Mouse (Mus musculus) G1E (cell line): ENCODE data around the gene Lekr1.

Experiments
- CTCF ChIP-seq: IDR thresholded peaks from 2 replicates; pipeline ENCODE4 v1.5.1; 2012; ENCODE audit warnings: low read depth, low read length, inconsistent platforms, mixed read lengths
- GATA1 ChIP-seq: IDR thresholded peaks from 2 replicates; pipeline ENCODE4 v1.6.1; 2012; ENCODE audit warnings: borderline replicate concordance, low read length, inconsistent platforms, mixed read lengths
- GATA2 ChIP-seq: IDR thresholded peaks from 2 replicates; pipeline ENCODE4 v1.6.1; 2012; ENCODE audit warnings: low read depth, low read length, inconsistent platforms, borderline replicate concordance
- POLR2AphosphoS5 ChIP-seq: IDR thresholded peaks from 2 replicates; pipeline ENCODE4 v1.6.1; 2012; ENCODE audit warnings: low read depth, low read length, inconsistent platforms; ENCODE audit not compliant: insufficient replicate concordance
- TAL1 ChIP-seq: conservative IDR thresholded peaks from 2 replicates; pipeline ENCODE4 v1.6.1; 2012; ENCODE audit warnings: low read depth, low read length, inconsistent platforms, mixed read lengths

- TF ChIP-seq CTCF (no peak), TAL1 (no peak), GATA2 (no peak), POLR2AphosphoS5 (no peak), GATA1 (no peak)
Observed at GRCm38 (mm10) chr3:65660336-65660735, 5.7 kb upstream of the Lekr1 start.
